Mouse (Mus musculus) right cerebral cortex, adult 18-20 months (tissue): ENCODE results near the gene Kdelr1.
"Not testable (repeated sequence)": the region's sequence is repeated elsewhere in the genome, so short reads cannot be mapped to it uniquely, and the experiment has no call there.

Experiments used
- DNase-seq: peaks from one replicate; pipeline ENCODE4 v3.0.0; 2022; ENCODE audit warnings: mixed read lengths

Gene Kdelr1

DNA sequence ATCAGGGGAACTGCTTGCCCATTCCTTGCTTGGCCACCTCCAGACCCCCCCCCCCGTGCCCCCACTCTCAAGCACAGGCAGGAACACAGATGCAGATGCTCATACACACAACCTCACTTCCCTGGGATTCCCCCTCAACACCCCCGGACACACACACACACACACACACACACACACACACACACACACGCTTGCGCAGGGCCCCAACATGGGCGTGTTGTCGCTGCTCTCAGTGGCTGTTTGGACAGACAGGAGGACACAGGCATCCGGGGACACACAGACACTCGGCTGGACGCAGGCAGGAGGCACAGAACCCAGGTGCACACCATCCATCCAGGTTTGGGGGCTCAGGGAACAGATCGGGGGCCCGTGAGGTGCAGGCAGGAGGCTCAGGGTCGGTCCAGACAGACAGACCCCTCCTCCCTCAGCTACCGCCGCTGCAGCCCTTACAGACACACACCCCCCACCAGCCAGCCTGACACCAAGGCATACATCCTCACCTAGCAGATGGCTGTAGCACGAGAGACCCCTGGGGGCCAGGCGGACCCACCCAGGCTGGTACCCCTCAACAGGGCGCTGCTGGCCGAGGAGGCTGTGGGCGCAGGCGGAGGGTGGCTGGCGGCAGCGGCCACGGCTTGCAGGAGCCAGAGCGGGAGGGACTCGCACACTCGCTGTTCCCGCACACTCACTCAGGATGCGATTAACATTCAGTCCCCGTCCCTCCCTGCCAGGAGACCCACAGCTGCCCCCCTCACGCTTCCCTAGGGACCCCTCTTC is 2.1 kb upstream of the Kdelr1 start:
- no peak for DNase-seq

DNA sequence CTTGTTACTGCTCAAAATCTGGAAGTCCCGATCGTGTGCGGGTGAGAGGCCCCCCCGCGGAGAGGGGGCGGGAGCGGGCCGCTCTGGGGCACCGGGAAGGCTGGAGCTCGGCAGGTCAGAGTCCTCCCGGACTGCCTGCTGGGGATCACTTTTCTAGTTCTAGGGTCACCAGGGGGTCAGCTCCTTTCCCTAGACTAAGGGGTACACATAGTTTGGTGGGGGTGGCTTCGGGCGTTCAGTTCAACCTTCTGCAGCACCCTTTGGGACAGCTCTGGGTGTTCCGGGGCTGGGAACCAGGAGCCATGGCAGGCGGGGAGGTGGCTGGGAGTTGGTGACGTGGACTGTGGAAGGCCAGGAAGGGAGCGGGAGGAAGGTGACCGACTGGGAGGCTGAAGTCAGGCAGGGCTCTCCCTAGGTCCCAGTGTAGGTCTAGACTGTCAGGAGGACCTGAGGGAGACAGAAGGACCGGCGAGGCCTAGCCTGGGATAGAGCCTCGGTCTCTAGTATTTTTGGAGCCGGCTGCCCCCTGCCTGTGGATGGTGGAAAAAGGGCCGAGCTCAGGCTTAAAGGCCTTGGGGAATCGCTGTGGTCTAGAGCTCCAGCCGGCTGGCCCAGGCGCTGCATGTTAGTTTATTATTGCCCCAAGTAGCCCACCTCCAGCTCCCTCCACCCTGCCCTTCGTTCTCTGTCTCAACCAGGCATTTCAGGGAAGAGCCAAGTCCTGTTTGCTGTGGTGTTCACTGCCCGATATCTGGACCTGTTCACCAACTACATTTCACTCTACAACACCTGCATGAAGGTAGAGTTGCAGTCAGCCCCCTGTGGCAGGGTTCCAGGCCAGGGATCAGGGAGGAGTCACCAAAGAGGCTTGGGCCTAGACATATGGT is 732 bp downstream of the Kdelr1 start:
- DNase-seq: peak; percentile 38

DNA sequence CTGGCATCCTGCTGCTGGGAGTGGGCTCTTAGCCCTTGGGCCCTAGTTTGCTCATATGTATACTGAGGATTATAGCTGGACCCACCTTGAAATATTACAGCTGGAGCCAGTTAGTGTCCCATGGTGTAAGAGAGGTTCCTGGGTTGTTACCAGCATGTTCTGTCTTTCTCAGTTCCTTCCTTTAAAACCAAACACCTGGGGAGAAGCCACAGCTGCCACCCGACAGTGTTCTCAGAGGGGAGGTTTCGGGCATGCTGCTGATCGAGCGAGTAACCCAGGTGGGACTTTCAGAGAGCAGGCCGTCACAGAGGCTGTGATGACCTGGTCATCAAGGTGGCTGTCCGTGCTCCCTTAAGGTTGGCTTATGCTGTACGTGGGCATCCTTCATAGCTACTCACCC is 4.3 kb downstream of the Kdelr1 start:
- DNase-seq: no peak

DNA sequence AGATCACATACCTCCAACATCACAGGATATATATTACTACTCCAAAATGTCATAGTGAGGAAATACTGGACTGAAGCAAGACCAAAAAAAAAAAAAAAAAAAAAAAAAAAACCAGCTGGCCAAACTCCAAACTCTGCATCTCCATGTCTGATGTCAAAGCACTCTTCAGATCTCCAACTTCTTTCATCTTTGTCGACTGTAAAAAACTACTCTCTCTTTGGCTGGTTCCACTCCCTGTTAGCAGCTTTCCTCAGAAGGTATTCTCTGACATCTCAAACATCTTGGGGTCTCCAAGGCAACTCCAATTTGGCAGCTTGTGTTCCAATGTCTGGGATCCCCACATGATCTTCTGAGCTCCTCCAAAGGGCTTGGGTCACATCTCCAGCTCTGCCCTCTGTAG is 5.7 kb downstream of the Kdelr1 start, which contains the start of gene Grin2d:
Gene Grin2d, minus strand, starts transcription at position 101 of the 400 bp plus-strand sequence.
- DNase-seq: not testable (repeated sequence)

DNA sequence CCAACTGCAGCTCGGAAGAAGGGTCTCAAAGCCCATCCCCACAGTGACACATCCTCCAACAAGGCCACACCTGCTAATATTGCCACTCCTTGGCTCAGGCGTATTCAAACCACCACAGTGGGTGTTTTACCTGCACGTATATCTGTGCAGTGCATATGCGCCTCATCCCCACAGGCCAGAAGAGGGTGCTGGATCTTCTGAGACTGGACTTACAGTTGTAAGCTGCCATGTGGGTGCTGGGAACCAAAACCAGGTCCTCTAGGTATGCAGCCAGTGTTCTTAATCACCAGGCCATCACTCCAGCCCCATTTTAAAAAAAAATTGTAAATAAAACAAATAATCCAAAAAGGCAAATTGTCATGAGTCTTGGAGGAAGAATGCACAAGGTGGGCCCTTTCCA is 8.0 kb downstream of the Kdelr1 start:
- DNase-seq: no peak

DNA sequence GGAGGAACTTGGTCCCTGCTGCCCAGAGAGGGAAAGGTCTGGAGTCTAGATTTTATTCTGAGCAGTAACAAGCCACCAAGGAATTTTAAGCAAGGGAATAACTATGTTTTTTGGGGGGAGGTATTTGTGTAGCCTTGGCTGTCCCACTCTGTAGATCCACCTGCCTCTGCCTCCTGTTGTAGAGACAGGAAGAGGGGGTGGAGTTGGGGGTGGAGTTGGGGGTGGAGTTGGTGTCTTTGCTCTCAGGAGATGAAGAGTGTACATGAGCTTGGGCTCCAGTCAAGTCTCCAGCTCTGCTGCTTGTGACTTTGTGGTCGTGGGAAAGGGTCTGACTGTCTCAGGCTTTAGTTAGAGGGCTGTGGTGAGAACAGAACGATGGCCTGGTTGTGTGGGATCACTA is 8.4 kb downstream of the Kdelr1 start:
- no peak for DNase-seq

DNA sequence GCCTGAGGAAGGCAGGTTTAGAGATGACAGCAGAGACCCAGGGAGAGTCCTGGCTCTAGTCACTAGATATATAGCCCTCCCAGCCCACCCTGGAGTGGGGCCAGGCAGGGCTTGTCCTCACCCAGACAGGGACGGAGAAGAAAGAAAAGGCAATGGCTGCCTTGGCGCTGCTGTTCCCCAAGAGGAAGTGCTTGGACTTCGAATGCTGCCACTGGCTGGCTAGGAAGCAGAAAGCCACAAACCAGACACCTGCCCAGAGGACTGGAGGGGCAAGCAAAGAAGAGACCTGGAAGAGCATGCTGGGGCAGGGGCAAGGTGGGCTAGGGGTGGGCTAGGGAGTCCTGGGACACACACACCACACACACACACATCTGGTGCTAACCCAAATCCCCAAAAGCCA is 14.7 kb downstream of the Kdelr1 start:
- no peak for DNase-seq

DNA sequence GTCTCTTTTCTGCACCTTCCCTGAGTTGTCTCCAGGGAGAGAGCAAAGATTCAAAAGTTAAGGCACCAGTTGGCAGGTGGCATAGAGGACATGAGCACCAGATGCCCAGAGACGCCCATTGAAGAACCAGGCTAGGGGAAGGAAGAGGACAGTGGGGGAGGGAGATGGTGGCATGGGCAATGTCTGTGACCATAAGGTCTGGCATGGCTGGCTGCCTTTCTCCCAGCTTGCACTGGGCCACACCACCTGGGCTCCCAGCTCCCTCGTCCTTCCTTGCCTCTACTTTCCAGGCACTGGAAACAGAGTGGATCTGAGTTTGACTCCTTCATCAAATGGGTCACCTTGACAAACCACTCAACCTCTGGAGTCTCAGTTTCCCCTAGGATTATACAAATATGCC is 20.1 kb downstream of the Kdelr1 start:
- DNase-seq: no peak

DNA sequence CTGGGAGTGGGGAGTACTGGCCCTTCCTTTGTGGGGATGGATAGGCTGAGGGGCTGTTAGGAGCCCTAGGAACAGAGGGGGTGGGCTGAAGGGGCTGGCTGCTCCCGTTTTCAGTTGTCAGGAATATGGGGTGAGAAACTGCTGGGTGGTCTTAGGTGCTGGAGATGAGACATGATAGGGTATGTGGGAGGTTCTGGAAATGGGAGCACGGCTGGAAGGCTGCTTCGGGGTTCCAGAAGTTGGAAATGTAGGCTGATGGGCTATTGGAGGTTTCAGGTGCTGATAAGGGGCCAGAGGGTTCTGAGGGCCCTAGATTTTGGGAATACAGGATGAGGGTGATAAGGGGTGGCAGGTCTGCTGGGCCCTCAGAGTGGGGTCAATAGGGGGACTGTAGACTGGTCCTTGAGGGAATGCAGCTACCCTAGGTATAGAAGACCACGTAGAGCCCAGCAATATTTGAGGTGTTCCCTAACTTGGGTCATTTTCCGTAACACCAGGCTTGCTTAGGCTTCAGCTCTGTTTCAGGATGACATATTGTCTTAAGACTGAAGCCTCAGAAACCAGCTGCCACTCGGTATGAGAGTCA is 23.5 kb downstream of the Kdelr1 start:
- no peak for DNase-seq

DNA sequence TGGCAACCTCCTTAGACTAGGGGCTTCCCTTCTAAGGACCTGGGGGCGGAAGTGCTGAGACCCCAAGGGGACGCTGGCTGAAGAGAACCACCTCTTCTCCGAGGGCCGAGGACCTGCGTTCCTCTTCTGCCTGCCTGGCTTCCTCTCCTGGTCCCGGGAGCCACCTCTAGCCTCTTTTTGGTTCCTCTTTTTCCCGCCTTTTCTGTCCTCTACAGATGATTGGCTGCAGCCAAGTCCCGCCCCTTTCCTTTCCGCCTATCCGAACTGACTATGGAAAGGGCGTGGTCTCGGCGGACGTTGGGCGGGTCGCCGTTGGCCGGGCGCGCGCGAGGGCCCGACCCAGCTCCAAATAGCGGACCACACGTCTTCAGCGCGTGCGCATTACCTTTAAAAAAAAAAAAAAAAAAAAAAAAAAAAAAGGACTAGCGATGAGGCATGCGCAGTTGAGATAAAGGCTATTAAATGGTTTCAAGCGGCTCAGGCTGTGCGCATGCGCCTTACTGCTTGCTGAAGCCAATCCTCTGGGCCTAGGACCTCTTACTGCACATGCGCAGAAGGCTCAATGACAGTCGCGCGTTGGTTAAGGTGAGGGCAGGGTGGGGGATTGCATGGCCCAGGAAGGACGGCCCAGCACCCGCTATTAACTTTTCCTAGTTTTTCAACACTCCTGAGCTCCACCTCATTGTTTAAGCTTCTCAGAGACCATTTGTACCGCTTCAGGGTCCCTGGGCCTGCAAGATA is 24.1 kb downstream of the Kdelr1 start, which contains the start of the genes Syngr4 and Tmem143:
Gene Syngr4, minus strand, starts transcription at position 198 of the 741 bp plus-strand sequence.
Gene Tmem143, plus strand, starts transcription at position 425 of the 741 bp plus-strand sequence.
- peak; percentile 97 for DNase-seq

DNA sequence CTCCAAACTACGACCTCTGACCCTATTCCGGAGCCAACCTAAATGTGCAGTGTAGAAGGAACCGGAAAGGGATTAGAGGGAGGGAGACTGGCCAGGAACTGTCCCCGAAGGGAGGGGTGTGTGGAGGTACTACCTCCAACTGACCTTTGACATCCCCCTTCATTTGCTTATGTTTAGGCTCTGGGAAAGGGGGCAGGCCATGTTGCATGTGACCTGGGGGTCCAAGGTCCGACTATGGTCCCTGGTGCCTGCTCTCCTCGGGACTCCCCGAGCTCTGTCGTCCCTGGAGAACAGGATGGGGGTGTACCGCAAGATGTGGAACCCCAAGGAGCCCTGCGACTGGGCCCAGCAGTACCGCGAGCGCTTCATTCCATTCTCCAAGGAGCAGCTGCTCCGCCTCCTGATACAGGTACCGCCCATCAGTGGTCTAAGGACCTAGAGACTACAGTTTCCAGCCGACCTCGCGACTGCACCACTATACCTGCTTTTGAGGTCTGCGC is 24.7 kb downstream of the Kdelr1 start:
- DNase-seq: peak; percentile 65

DNA sequence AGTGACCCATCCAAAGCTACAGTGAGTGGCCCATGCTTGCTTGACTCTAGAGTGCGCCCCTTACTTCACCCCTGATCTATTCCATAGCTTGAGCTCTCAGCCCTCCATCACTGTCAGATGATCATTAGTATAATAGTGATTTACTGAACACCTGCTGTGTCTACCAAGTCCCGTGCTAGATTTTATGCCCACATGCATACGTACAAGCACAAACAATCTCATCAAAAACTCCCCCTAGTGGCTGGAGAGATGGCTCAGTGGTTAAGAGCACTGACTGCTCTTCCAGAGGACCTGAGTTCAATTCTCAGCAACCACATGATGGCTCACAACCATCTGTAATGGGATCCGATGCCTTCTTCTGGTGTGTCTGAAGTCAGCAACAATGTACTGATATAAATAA is 25.6 kb downstream of the Kdelr1 start:
- not testable (repeated sequence) for DNase-seq

DNA sequence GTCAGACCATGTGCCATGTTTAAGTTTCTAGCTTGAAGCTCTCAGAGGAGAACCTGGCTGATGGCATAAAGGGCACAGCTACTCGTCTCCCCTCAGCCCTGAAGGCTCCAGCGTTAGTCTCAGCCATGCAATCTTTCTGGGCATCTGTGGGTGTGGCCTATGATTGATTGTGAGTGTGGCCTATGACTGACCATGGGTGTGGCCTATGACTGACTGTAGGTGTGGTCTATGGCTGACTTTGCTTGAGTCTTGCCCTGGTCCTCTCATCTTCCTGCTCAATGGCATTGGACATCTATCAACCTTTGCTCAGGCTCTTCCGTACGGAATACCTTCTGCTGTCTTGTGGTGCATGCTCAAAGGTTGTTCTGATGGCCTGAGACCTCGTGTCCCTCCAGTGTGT is 29.0 kb downstream of the Kdelr1 start:
- no peak for DNase-seq

DNA sequence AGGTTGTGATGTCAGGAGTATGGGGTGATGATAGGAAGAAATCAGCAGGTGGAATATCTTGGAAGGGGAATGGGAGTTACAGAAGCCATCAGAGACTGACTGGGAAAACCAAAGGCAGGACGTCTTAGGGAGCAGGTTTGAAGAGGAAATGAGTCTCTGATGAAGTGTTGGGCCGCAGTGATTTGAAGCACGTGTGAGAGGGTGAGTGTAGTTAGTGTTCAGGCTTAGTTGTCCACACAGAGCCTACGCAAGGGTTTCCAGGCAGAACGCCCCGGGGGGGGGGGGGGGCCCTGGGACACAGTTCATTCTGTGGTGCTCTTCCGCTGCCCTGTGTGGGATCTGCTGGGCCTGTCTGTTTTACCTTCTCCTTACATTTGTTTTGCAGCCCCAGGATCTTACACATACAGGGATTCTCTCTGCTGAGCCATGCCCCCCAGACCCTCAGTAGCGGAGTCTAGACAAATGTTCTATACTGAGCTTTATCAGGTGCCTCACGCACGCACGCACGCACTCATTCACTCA is 30.0 kb downstream of the Kdelr1 start:
- DNase-seq: no peak

DNA sequence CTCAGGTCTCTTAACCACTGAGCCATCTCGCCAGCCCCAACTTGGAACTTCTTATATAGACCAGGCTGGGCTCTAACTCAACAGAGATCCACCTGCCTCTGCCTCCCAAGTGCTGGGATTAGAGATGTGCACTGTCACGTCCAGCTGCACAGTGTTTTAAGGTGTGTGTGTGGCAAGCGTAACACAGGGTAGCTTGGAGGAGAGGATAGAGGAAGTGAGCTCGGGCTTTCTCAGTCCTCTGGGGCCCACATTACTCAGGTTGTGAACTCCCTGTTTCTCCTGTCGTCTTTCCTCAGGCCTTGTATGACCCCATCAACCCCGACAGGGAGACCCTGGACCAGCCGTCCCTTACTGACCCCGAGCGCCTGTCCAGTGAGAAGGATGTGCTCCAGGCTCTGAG is 34.0 kb downstream of the Kdelr1 start:
- no peak for DNase-seq

DNA sequence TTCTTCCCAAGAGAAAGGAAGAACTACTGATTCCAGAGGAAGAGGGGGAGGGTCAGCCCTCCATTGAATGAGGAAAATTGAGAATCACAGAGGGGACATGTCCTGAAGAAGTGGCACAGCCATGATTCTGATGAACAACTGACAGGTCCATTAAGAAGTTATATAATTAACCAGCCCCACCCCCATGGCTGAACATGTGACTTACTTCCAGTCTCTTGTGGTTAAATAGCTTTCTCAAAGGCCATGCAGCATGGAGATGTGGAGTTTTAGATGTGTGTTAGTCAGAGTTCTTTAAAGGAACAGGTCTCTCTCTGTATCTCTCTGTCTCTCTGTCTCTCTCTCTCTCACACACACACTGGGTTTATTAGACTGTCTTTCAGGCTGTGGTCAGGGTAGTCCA is 35.8 kb downstream of the Kdelr1 start:
- no peak for DNase-seq

DNA sequence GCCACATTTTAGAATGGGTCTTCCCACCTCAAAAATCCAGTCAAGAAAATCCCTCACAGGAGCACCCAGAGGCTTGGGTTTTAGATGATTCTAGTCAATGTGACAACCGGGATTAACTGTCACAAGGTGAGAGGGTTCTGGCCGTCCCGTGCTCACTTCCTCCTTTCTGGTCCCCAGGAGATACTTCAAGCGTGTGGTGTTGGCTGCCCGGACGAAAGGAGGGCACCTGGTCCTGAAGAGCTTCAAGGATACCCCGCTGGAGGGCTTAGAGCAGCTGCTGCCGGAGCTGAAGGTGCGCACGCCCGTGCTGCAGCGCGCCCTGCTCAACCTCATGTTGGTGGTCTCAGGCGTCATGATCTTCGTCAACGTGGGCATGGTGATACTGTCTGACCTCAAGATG is 36.6 kb downstream of the Kdelr1 start:
- no peak for DNase-seq

DNA sequence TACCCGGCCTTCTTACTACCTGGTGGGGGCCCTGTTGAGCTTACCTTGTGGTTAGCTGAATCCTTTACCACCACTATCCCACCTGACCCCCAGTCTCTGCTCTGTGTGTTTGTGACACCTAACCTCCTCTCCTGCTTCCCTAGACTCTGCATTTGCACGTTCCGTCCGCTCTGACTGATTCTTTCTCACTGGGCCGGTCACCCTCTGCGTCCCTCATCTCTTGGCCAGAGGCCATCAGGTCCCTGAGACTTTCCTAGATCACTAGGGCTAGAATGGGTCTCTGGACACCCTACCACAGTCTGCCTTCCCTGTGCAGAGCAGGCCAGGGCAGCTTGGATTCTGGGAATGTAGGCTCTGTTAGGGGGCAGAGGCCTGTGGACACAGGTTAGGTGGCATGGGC is 41.5 kb downstream of the Kdelr1 start:
- no peak for DNase-seq

DNA sequence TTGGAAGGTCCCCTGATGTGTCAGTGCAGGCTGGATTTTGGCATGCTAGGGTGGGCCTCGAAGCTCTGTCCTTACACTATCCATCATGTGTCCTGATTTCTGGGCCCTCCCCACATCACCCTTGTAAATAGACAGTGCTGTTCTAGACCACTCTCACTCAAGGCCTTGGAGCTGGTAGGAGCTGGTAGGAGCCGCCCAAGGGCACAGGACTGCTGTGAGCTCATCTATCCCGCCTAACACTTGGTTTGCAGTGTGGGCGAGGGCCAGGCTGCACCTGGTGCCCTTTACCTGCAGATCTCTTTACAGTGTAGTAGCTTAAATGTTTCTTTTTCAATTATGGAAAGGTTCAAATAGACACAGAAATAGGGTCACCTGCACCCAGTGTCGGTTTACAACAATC is 42.4 kb downstream of the Kdelr1 start:
- DNase-seq: no peak

DNA sequence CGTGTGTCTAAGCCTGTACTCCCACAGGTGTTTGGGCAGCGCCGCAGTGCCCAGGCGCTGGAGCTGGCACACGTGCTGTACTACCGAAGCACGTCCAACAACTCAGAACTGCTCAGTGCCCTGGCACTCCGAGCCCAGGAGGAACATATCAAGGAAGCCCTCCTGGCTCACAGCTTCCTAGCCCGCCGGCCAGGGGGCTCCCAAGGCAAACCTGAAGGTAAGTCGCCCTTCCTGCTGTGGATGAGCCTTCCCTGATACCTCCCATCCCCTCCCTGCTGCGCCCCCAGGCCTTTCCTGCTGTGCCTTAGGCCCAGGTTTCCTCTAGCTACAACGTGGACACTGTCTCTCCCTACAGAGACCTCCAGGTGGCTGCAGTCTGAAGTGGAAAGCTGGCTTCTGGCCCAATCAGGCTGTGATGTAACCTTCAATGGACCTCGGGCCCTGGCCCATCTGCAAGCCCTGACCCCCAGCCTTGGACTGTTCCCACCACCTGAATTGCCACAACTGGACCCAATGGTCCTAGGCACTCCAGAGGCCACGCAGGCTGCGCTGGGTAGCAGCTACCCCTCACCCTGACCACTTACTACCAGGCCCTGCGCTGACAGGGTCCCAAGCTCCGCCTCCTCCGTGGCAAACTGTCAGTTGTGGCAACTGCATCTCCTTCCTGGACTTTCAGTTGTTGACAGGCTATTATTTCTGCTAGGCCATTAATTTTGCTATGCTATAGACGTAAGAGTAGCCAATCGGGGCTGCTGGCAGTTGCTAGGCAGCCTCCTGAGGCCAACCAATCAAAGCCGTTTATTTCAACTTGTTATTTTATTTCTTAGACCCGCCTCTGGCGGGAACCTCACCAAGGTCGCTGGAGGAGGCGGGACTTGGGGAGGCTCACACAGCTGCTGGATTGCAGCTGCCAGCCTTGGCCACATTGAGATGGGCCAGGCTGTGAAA is 43.8 kb downstream of the Kdelr1 start:
- peak; percentile 85 for DNase-seq
